Mouse (Mus musculus): ENCODE data around the gene Slc39a11.

Slc39a11 gene

GRCm38 (mm10) chr11:113649353-113650210 is at the start of gene Slc39a11:
TSS of gene Slc39a11 (minus strand) at chr11:113650079.
- DNase-seq (ENCODE audit: low read depth, low spot score): peak; percentile 86

- no peak for DNase-seq (ENCODE audit: low read depth, low spot score)
These were observed 49.8 kb upstream of the Slc39a11 start for GRCm38 (mm10) chr11:113699643-113700042.

GRCm38 (mm10) chr11:113698013-113698545 is 48.2 kb upstream of the Slc39a11 start:
- DNase-seq (ENCODE audit: low read depth, low spot score): no peak

GRCm38 (mm10) chr11:113697571-113697970 is 47.7 kb upstream of the Slc39a11 start:
- no peak for DNase-seq (ENCODE audit: low read depth, low spot score)

- DNase-seq (ENCODE audit: low read depth, low spot score): no peak
These were observed 42.0 kb upstream of the Slc39a11 start for GRCm38 (mm10) chr11:113691851-113692250.

GRCm38 (mm10) chr11:113691318-113691717 is 41.4 kb upstream of the Slc39a11 start:
- no peak for DNase-seq (ENCODE audit: low read depth, low spot score)

GRCm38 (mm10) chr11:113690506-113690905 is 40.6 kb upstream of the Slc39a11 start:
- DNase-seq (ENCODE audit: low read depth, low spot score): no peak

- no peak for DNase-seq (ENCODE audit: low read depth, low spot score)
These were observed 37.2 kb upstream of the Slc39a11 start for GRCm38 (mm10) chr11:113687031-113687430.

- DNase-seq (ENCODE audit: low read depth, low spot score): no peak
These were observed 35.0 kb upstream of the Slc39a11 start for GRCm38 (mm10) chr11:113684707-113685426.

- DNase-seq (ENCODE audit: low read depth, low spot score): peak; percentile 95
These were observed 34.3 kb upstream of the Slc39a11 start, which contains the start of the genes Fam104a and D11Wsu47e for GRCm38 (mm10) chr11:113683957-113684706. TSS of gene Fam104a (minus strand) at chr11:113684155. TSS of gene D11Wsu47e (plus strand) at chr11:113684412.

- no peak for DNase-seq (ENCODE audit: low read depth, low spot score)
These were observed 33.7 kb upstream of the Slc39a11 start for GRCm38 (mm10) chr11:113683627-113683956.

- DNase-seq (ENCODE audit: low read depth, low spot score): peak; percentile 59
These were observed 33.2 kb upstream of the Slc39a11 start for GRCm38 (mm10) chr11:113682897-113683626.

- no peak for DNase-seq (ENCODE audit: low read depth, low spot score)
These were observed 32.1 kb upstream of the Slc39a11 start for GRCm38 (mm10) chr11:113681979-113682378.

GRCm38 (mm10) chr11:113680954-113681353 is 31.1 kb upstream of the Slc39a11 start:
- DNase-seq (ENCODE audit: low read depth, low spot score): no peak

- DNase-seq (ENCODE audit: low read depth, low spot score): no peak
These were observed 28.5 kb upstream of the Slc39a11 start for GRCm38 (mm10) chr11:113678373-113678772.

GRCm38 (mm10) chr11:113677378-113677777 is 27.5 kb upstream of the Slc39a11 start:
- DNase-seq (ENCODE audit: low read depth, low spot score): no peak

- DNase-seq (ENCODE audit: low read depth, low spot score): no peak
These were observed 27.0 kb upstream of the Slc39a11 start for GRCm38 (mm10) chr11:113676847-113677246.

- DNase-seq (ENCODE audit: low read depth, low spot score): no peak
These were observed 24.7 kb upstream of the Slc39a11 start for GRCm38 (mm10) chr11:113674595-113674994.

GRCm38 (mm10) chr11:113673614-113674013 is 23.7 kb upstream of the Slc39a11 start:
- no peak for DNase-seq (ENCODE audit: low read depth, low spot score)

GRCm38 (mm10) chr11:113669711-113670110 is 19.8 kb upstream of the Slc39a11 start:
- no peak for DNase-seq (ENCODE audit: low read depth, low spot score)

- no peak for DNase-seq (ENCODE audit: low read depth, low spot score)
These were observed 19.0 kb upstream of the Slc39a11 start for GRCm38 (mm10) chr11:113668857-113669256.
